Mouse (Mus musculus) intestine, embryonic 16.5 days (tissue): ENCODE measurements at regions not wholly inside any gene's neighbourhood (a gene's known extent, or its start where the extent isn't known, plus 50 kb on each side); places are given as distances from the start of the nearest gene placed in this dataset.

ENCODE experiments used
- ATAC-seq: fragments of 200-750 bp; cut with Nextera tagmentation; 2 replicates; pipeline ENCODE4 v1.8.0; 2017; ENCODE audit warnings: moderate TSS enrichment, moderate library complexity
- H3K27ac ChIP-seq: fragments of 300-500 bp; sonication (generic); 2 replicates; pipeline ENCODE4 v1.5.1; 2014; ENCODE audit warnings: mild to moderate bottlenecking, low read length
- H3K27me3 ChIP-seq: fragments of 300-500 bp; sonication (generic); replicated peaks from 2 replicates; pipeline ENCODE4 v1.6.1; 2014; ENCODE audit warnings: low read length, control low read depth, mixed read lengths; ENCODE audit not compliant: control insufficient read depth, insufficient read depth
- H3K36me3 ChIP-seq: fragments of 300-500 bp; sonication (generic); 2 replicates; pipeline ENCODE4 v1.6.1; 2014; ENCODE audit warnings: low read length, control low read depth; ENCODE audit not compliant: control insufficient read depth, insufficient read depth
- H3K4me1 ChIP-seq: fragments of 300-500 bp; sonication (generic); 2 replicates; pipeline ENCODE4 v1.6.1; 2014; ENCODE audit warnings: low read length, control low read depth, mixed read lengths; ENCODE audit not compliant: control insufficient read depth, insufficient read depth
- H3K4me2 ChIP-seq: fragments of 300-500 bp; sonication (generic); 2 replicates; pipeline ENCODE4 v1.6.1; 2014; ENCODE audit warnings: low read depth, low read length, control low read depth
- H3K4me3 ChIP-seq: fragments of 300-500 bp; sonication (generic); 2 replicates; pipeline ENCODE4 v1.5.1; 2014; ENCODE audit warnings: mild to moderate bottlenecking, low read length
- H3K9ac ChIP-seq: fragments of 300-500 bp; sonication (generic); 2 replicates; pipeline ENCODE4 v1.6.1; 2014; ENCODE audit warnings: low read depth, low read length
- H3K9me3 ChIP-seq: fragments of 300-500 bp; sonication (generic); 2 replicates; pipeline ENCODE4 v1.6.1; 2016; ENCODE audit warnings: low read length, control low read depth; ENCODE audit not compliant: control insufficient read depth
- WGBS: fragments of 180-500 bp; shearing (Covaris S2); extraction: QIAGEN DNeasy Blood & Tissue Kit; methylation state at CpG from one replicate; pipeline ENCODE4 v1.1.7; 2014; 5-methylcytosine and 5-hydroxymethylcytosine counted together

DNA sequence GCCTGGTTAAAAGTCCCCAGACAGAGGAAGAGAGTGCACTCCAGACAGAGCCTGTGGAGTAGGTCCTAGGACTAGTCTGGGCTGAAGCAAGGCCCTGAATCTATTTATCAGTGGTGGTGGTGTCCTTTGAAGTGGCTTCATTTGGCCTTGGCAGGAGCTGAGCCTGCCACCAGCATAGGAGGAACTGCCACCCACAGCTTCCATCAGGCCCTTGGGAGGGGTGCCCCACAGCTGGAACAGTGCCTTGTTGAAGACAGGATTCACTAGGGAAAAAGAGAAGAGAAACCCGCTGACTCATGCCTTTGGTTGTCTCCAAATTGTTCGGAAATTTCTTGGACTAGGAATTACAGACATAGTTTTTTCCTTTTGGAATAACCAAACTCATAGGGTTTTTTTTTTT lies 574.6 kb downstream of the Gsdmc2 start:
- Histone ChIP-seq H3K27me3 (no peaks in the 10 kb centered on the region), H3K9me3 (no peaks in the 10 kb centered on the region), H3K4me1 (no peaks in the 10 kb centered on the region)

DNA sequence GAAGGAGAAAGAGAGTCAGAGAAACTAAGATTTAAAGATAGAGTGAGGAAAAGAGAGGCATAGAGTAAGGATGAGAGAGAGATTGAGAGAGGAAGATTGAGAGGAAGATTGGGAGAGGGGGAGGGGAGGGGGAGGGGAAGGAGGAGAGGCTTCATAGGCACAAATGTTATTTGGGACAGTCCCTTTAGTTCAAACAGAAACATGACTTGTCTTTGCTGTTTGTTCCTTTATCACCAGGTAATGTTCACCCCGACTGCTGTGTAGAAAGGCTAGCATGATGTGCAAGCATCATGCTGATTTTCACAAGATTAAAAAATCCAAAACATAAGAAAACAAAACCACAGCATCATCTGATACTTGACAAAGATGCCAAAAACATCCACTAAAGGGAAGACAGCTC lies 579.1 kb downstream of the Gsdmc2 start:
- WGBS, result 87% methylated on average over 1 of the region's 1 CpGs
- Histone ChIP-seq H3K4me3 (no peak overlapping the region), H3K27ac (no peak overlapping the region), H3K9ac (no peak overlapping the region), H3K27me3 (no peaks in the 10 kb centered on the region), H3K4me2 (no peak overlapping the region), H3K36me3 (no peaks in the 10 kb centered on the region), H3K9me3 (no peaks in the 10 kb centered on the region), H3K4me1 (no peaks in the 10 kb centered on the region)
- ATAC-seq, result no peak

More for the DNA sequence above, 574.6 kb downstream of the Gsdmc2 start:
- no peak overlapping the region for H3K27ac ChIP-seq
- no peak overlapping the region for H3K4me3 ChIP-seq
- no peaks in the 10 kb centered on the region for H3K36me3 ChIP-seq
- ATAC-seq, result no peak
- 90% methylated on average over 2 of the region's 2 CpGs for WGBS
- H3K4me2 ChIP-seq, result no peak overlapping the region
- H3K9ac ChIP-seq, result no peak overlapping the region

DNA sequence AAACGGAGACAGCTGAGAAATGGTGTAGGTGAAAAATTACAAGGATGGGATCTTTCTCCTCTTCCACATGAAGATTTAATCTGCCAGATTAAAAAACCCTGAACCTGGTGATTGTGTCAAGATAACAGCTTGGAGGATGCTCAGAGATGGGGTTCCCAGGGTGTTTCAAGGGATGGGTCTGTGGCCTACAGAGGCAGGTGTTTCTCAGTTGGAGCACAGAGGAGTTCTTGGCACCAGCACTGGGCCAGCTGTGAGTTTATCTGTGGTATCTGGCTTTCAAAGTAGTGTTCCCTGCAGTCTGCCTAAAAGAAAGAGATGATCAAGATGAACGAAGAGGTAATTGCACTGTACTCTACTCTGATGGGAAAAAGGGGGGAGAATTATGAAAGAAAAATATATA lies 589.2 kb downstream of the Gsdmc2 start:
- Histone ChIP-seq H3K9me3 (no peaks in the 10 kb centered on the region), H3K27me3 (no peaks in the 10 kb centered on the region), H3K9ac (no peak overlapping the region), H3K4me2 (no peak overlapping the region), H3K4me3 (no peak overlapping the region), H3K4me1 (no peaks in the 10 kb centered on the region; the same call in 1 of the 2 replicates), H3K27ac (no peak overlapping the region), H3K36me3 (no peaks in the 10 kb centered on the region)
- WGBS, result 74% methylated on average over 2 of the region's 2 CpGs
- no peak for ATAC-seq

DNA sequence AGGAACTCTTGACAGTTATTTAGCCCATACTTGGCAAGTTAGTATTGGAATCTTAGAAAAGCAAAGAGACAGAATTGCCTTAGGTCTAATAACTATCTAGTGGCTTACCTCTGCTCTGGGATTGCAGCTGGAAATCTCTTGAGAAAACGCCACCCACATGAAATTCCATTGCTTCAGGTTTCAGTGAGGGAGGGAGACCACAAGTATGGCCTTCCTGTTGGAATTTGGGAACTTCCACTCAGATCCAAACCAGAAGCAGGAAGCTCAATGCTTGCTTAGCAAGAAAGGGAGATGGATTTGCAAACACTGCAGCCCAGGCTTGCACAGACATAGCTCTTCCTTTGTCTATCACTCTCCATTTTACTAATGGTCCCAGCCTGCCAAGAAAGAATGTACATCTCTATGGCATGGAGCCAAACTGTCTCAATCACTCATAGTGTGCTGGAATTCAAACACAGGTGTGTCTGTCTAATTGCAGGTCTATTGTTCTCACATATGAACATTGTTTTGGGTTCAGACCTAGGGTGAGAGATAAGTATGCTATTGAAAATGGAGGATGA lies 592.1 kb downstream of the Gsdmc2 start:
- Histone ChIP-seq H3K27ac (no peak overlapping the region), H3K4me3 (no peak overlapping the region), H3K9me3 (no peaks in the 10 kb centered on the region), H3K4me2 (no peak overlapping the region), H3K27me3 (no peaks in the 10 kb centered on the region), H3K9ac (no peak overlapping the region), H3K36me3 (no peaks in the 10 kb centered on the region), H3K4me1 (no peaks in the 10 kb centered on the region; the same call in 1 of the 2 replicates)
- WGBS, result 63% methylated on average over 1 of the region's 1 CpGs
- ATAC-seq, result no peak

DNA sequence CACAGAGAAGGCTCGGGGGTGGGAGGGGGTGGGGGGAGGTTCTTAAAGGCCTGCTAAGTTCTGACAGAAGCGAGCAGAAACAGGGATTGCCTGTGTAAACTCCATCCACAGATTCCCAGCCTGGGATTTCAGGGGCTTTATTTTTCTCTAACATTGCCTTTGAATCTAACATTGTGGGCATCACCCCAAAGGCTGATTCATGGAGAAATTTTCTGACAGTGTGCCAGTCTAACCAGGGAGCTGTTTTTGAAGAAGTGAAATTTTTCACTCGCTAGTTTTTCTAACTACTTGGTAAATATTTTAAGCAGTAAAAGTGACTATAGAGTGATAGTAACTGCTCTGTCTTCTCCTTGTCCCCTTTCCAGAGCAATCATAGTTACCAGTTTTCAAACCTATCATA lies 606.4 kb downstream of the Gsdmc2 start:
- Histone ChIP-seq H3K9me3 (no peaks in the 10 kb centered on the region), H3K4me3 (no peak overlapping the region), H3K27ac (no peak overlapping the region), H3K36me3 (no peaks in the 10 kb centered on the region), H3K4me1 (no peaks in the 10 kb centered on the region), H3K4me2 (no peak overlapping the region), H3K9ac (no peak overlapping the region), H3K27me3 (no peaks in the 10 kb centered on the region)
- WGBS, result 64% methylated on average over 3 of the region's 3 CpGs
- no peak for ATAC-seq

DNA sequence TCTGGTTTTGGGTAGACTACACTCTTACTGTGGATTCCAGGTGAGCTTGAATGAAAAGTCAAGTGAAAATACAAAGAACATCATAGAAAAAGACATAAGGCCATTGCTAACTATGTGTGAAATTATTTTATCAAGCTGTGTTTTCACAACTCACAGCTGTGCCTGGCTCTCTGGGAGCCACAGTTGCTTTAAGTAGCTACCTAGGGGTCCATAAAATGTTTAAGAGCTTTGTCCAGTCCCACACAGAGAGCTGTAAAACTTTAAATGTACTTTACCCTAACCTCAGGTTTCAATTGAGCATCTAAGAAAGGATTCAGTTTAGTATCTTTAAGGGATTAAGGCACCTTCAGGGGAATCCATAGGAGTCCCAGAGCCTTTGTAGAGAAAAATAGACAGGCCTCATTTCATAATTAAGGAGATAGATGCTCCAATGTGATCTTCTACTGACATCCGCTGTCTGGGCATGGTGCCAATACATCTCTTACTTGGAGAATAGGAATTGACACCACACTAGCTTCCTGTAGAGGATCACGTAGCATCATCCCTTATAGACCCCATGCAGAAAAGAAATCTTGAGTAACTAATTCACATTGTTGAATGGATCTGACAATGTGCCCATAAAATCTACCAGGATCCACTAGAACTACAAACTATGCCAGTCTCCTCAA lies 626.5 kb downstream of the Gsdmc2 start:
- no peak overlapping the region for H3K4me2 ChIP-seq
- 55% methylated on average over 2 of the region's 2 CpGs for WGBS
- ATAC-seq, result no peak
- no peak overlapping the region for H3K4me3 ChIP-seq
- H3K9me3 ChIP-seq, result no peaks in the 10 kb centered on the region
- H3K27me3 ChIP-seq, result no peaks in the 10 kb centered on the region
- H3K27ac ChIP-seq, result no peak overlapping the region
- no peaks in the 10 kb centered on the region for H3K4me1 ChIP-seq
- no peaks in the 10 kb centered on the region for H3K36me3 ChIP-seq
- H3K9ac ChIP-seq, result no peak overlapping the region

DNA sequence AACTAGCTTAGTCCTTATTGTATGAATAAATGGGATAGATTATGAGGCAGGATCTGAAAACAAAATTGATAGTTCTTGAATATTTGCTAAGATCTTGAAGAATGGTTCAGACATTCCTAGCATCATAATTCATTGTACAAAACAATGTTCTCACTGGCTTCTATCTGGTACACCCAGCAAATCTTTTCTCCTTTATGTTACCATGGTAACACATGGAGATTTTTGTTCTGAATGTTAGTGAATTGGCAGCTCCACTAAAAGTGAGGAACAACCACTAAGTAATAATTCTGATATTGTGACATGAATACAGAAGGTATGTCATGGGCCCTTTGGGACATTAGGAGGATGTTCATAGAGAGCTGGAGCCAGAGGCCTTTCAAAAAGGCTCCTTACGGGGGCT lies 639.8 kb downstream of the Gsdmc2 start:
- Histone ChIP-seq H3K4me1 (no peaks in the 10 kb centered on the region), H3K4me2 (no peak overlapping the region), H3K36me3 (no peaks in the 10 kb centered on the region), H3K9ac (no peak overlapping the region), H3K27ac (no peak overlapping the region), H3K4me3 (no peak overlapping the region), H3K9me3 (no peaks in the 10 kb centered on the region), H3K27me3 (no peaks in the 10 kb centered on the region)
- no peak for ATAC-seq
- 100% methylated on average over 1 of the region's 1 CpGs for WGBS

DNA sequence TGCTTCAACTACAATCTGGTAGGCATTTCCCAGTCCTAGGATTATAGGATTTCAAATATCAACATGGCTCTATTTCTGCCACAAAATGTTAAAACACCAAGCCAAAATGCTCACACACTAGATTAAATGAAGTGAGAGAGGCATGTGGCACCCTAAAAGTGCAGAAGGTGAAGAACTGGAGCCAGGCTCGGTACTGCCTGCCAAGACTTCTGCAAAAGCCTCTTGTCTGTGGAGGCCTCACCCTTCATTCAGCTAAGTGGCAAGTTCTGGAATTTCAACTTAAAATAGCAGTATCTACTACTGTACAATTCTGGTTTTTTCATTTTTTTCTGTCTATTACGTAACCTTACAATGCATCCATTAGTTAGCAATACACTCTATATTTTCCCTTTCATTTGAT lies 649.9 kb downstream of the Gsdmc2 start:
- Histone ChIP-seq H3K4me3 (no peak overlapping the region), H3K9me3 (no peaks in the 10 kb centered on the region), H3K4me1 (peaks cover 2% of the 10 kb centered on the region; the same call in 1 of the 2 replicates), H3K36me3 (no peaks in the 10 kb centered on the region), H3K27me3 (no peaks in the 10 kb centered on the region), H3K27ac (no peak overlapping the region), H3K4me2 (no peak overlapping the region), H3K9ac (no peak overlapping the region)
- no peak for ATAC-seq
- 89% methylated on average over 2 of the region's 2 CpGs for WGBS

DNA sequence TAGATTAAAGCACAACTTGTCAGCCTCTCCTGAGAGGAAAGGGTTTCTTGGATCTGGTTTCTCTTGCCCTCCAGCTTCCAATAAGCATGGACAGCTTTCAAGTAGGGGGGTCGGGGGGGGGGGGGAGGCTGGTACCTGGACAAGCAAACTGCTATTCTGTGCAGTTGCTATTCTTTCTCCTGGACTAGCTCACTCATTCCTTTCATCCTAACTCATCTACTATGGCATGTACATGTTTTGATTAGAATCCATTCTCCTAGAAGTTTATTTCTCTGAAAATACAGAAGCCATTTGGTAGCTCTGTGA lies 650.5 kb downstream of the Gsdmc2 start:
- peaks cover 2% of the 10 kb centered on the region; the same call in 1 of the 2 replicates for H3K4me1 ChIP-seq
- H3K4me3 ChIP-seq, result no peak overlapping the region
- no peak for ATAC-seq
- H3K4me2 ChIP-seq, result no peak overlapping the region
- H3K27ac ChIP-seq, result no peak overlapping the region
- no peaks in the 10 kb centered on the region for H3K36me3 ChIP-seq
- no CpG with 5 or more reads among the region's 1 CpGs for WGBS
- no peaks in the 10 kb centered on the region for H3K9me3 ChIP-seq
- no peak overlapping the region for H3K9ac ChIP-seq
- H3K27me3 ChIP-seq, result no peaks in the 10 kb centered on the region
